Mouse (Mus musculus) myocyte (in vitro differentiated cells): ENCODE results near the gene Vangl1.

ENCODE experiments used
- CEBPB ChIP-seq: IDR thresholded peaks from 2 replicates; pipeline ENCODE4 v1.6.1; 2011; ENCODE audit warnings: mild to moderate bottlenecking, moderate library complexity; ENCODE audit not compliant: poor library complexity, insufficient read depth, severe bottlenecking
- E2F4 ChIP-seq: IDR thresholded peaks from one replicate; pipeline ENCODE4 v1.6.1; 2011; ENCODE audit warnings: mild to moderate bottlenecking, control low read depth, moderate library complexity; ENCODE audit not compliant: insufficient read depth
- MYOG ChIP-seq, 3 experiments: IDR thresholded peaks; one replicate each; pipeline ENCODE4 v1.6.1; 2011; ENCODE audit warnings: control low read depth in 2 of 3, low read depth in 2 of 3, mild to moderate bottlenecking in 2 of 3; ENCODE audit not compliant: insufficient read length in 2 of 3, control insufficient read depth in 1 of 3, insufficient read depth in 1 of 3
- POLR2A ChIP-seq: IDR thresholded peaks from one replicate; pipeline ENCODE4 v1.6.1; 2011; ENCODE audit warnings: low read depth, mild to moderate bottlenecking, control low read depth, moderate library complexity; ENCODE audit not compliant: insufficient read length
- POLR2AphosphoS2 ChIP-seq: IDR thresholded peaks from one replicate; pipeline ENCODE4 v1.6.1; 2011; ENCODE audit warnings: low read depth, control low read depth; ENCODE audit not compliant: insufficient read length
- REST ChIP-seq: IDR thresholded peaks from one replicate; pipeline ENCODE4 v1.6.1; 2011; ENCODE audit warnings: mild to moderate bottlenecking, control low read depth, moderate library complexity; ENCODE audit not compliant: insufficient read depth, insufficient read length
- TCF12 ChIP-seq: IDR thresholded peaks from one replicate; pipeline ENCODE4 v1.6.1; 2011; ENCODE audit warnings: mild to moderate bottlenecking, control low read depth; ENCODE audit not compliant: poor library complexity, insufficient read depth, severe bottlenecking
- TCF3 ChIP-seq: IDR thresholded peaks from one replicate; pipeline ENCODE4 v1.6.1; 2011; ENCODE audit warnings: low read depth, control low read depth; ENCODE audit not compliant: insufficient read length
- USF1 ChIP-seq: IDR thresholded peaks from one replicate; pipeline ENCODE4 v1.6.1; 2011; ENCODE audit warnings: low read depth, mild to moderate bottlenecking, control low read depth, moderate library complexity

DNA sequence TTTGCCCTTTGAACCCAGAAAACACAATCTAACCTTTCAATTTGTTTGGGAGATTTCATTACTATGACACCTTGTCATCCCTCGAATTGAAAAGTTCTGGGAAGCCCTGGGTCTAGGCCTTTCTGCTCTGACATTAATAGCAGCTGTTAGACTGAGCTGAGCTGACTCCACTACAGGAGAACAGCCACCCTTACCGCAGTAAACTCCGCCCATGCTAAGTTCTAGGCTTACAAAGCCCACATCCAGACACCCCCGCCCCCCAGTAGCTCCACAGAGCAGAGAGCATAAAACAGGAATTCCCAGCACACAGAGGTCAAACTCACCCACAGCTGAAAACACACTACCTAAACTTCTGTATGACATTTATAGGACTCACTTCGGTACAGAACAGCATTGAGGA, 19.8 kb downstream of the Vangl1 start:
- no peak for TF ChIP-seq CEBPB
- TF ChIP-seq E2F4, result no peak
- TF ChIP-seq POLR2A, result no peak
- no peak for TF ChIP-seq TCF12
- no peak for TF ChIP-seq POLR2AphosphoS2
- no peak for TF ChIP-seq TCF3
- no peak for TF ChIP-seq USF1
- TF ChIP-seq MYOG (IDR thresholded peaks at IDR 0.05; ENCODE audit: control insufficient read depth in 1 of 3, insufficient read depth in 1 of 3, insufficient read length in 2 of 3, low read depth in 2 of 3), result no peak
- no peak for TF ChIP-seq REST
